Mouse (Mus musculus) left cerebral cortex, adult 18-20 months (tissue): ENCODE results near the gene Wdr5b. TPM values are rescaled to one million over a fixed set of nuclear protein-coding genes. Genes with fewer than 3 reads are reported as not detected.

ENCODE experiments used
- DNase-seq, 2 experiments: peaks; one replicate each; pipeline ENCODE4 v3.0.0; 2021 to 2022; ENCODE audit warnings: low spot score in 2 of 2, mixed read lengths in 1 of 2
- total RNA-seq, 2 experiments: library from RNA; stranded (reverse); gene quantifications; 2 replicates each; pipeline ENCODE4 v1.2.3; 2021

The Wdr5b gene
- total RNA-seq, 2 experiments from 2014 or later, result 3.4 to 4.8 TPM

- DNase-seq, result no peak
Measured at GRCm38 (mm10) chr16:36069819-36070575, 29.0 kb downstream of the Wdr5b start.

- no peak for DNase-seq
Measured at GRCm38 (mm10) chr16:36071071-36071449, 30.1 kb downstream of the Wdr5b start.

- DNase-seq, result peak; percentile 90 to 94
Measured at GRCm38 (mm10) chr16:36071450-36072379, 30.7 kb downstream of the Wdr5b start, which contains the start of the genes Fam162a and Ccdc58. TSS of gene Fam162a (minus strand) at chr16:36071594. TSS of gene Ccdc58 (plus strand) at chr16:36071685.

- no peak for DNase-seq
Measured at GRCm38 (mm10) chr16:36072410-36073011, 31.5 kb downstream of the Wdr5b start.

- no peak for DNase-seq
Measured at GRCm38 (mm10) chr16:36074772-36075171, 33.8 kb downstream of the Wdr5b start.

- DNase-seq, result no peak
Measured at GRCm38 (mm10) chr16:36079916-36080315, 38.9 kb downstream of the Wdr5b start.

GRCm38 (mm10) chr16:36087846-36088245 is 46.9 kb downstream of the Wdr5b start:
- DNase-seq, result no peak

GRCm38 (mm10) chr16:36089065-36089464 is 48.1 kb downstream of the Wdr5b start:
- no peak for DNase-seq

GRCm38 (mm10) chr16:36089850-36090616 is 49.0 kb downstream of the Wdr5b start:
- DNase-seq, result no peak

- no peak for DNase-seq
Measured at GRCm38 (mm10) chr16:36090785-36091509, 50.0 kb downstream of the Wdr5b start.

Other genes starting within 250 kb of the Wdr5b start
- 1 to 10 TPM; 1.4 to 2.0 TPM for gene Parp14, start 169.6 kb upstream of the Wdr5b start, total RNA-seq
- 1 to 10 TPM; 2.3 to 3.4 TPM for gene Parp9, start 102.7 kb upstream of the Wdr5b start, total RNA-seq
- gene Dtx3l, start 102.0 kb upstream of the Wdr5b start, total RNA-seq, result 1 to 10 TPM; 4.0 to 5.6 TPM
- gene Kpna1, start 62.4 kb upstream of the Wdr5b start, total RNA-seq, result 100 to 1,000 TPM; 148 to 152 TPM
- gene Fam162a, start 30.4 kb downstream of the Wdr5b start, total RNA-seq, result 10 to 100 TPM; 59.5 to 62.8 TPM
- 10 to 100 TPM; 13.6 to 15.8 TPM for gene Ccdc58, start 30.5 kb downstream of the Wdr5b start, total RNA-seq
- not detected for gene Csta1, start 90.1 kb downstream of the Wdr5b start, total RNA-seq
- not detected for gene Stfa2l1, start 115.6 kb downstream of the Wdr5b start, total RNA-seq
- gene Gm5483, start 143.0 kb downstream of the Wdr5b start, total RNA-seq, result not detected
- not detected for gene Gm5416, start 169.2 kb downstream of the Wdr5b start, total RNA-seq
- not detected for gene 2010005H15Rik, start 180.3 kb downstream of the Wdr5b start, total RNA-seq
- not detected for gene Stfa1, start 235.8 kb downstream of the Wdr5b start, total RNA-seq